Mouse (Mus musculus) brain, embryonic 14.5 days (tissue): Measurements from ENCODE around the gene Mid1.

ENCODE experiments used
- CTCF ChIP-seq: fragments of 200-500 bp; IDR thresholded peaks from 2 replicates; pipeline ENCODE4 v1.5.1; 2012; ENCODE audit warnings: inconsistent platforms, mild to moderate bottlenecking, moderate library complexity, borderline replicate concordance; ENCODE audit not compliant: insufficient read depth, insufficient read length; ENCODE audit errors: extremely low read depth
- POLR2A ChIP-seq: fragments of 200-500 bp; IDR thresholded peaks from 2 replicates; pipeline ENCODE4 v1.6.1; 2012; ENCODE audit warnings: mild to moderate bottlenecking, inconsistent platforms, borderline replicate concordance; ENCODE audit not compliant: poor library complexity, insufficient read depth, insufficient read length, severe bottlenecking; ENCODE audit errors: extremely low read depth

DNA sequence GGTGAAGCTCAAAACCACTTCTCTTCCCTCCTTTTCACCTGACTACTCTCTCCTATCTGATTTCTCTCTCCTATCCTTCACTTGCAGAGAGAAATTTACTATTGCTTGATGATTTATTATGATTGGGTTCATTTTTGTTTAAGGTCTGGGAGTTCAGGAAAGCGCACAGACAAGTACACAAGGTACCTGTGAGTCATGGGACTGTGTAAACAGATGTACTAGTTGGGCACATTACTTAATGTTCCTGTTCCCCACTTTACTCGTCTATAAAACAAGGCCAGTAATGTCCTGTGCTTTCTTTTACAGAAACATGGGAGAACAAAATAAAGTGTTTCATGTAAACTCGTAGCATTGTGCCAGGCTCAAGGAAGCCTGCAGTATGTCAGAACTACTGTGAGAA lies 248.2 kb downstream of the Mid1 start:
- TF ChIP-seq POLR2A: no peak
- TF ChIP-seq CTCF: no peak
